Mouse (Mus musculus) gastrocnemius, adult 2 months (tissue): ENCODE data around the gene Olfr1396. TPM values are rescaled to one million over a fixed set of nuclear protein-coding genes. Genes with fewer than 3 reads are reported as not detected.

Experiments used
- DNase-seq: peaks from one replicate; pipeline ENCODE4 v3.0.0; 2022
- H3K27ac ChIP-seq: fragments of 200-600 bp; 2 replicates; pipeline ENCODE4 v1.8.1; 2022; ENCODE audit warnings: mild to moderate bottlenecking
- H3K4me3 ChIP-seq: fragments of 200-600 bp; 2 replicates; pipeline ENCODE4 v1.8.1; 2022; ENCODE audit warnings: mild to moderate bottlenecking, moderate library complexity
- CTCF ChIP-seq: fragments of 200-600 bp; IDR thresholded peaks from 2 replicates; pipeline ENCODE4 v1.8.1; 2022; ENCODE audit warnings: antibody characterized with exemption, mild to moderate bottlenecking, moderate library complexity
- intact Hi-C: fragments of 180-260 bp; cut with DNase I; formaldehyde crosslinking; loops from one replicate; pipeline ENCODE4 v1.15.1; 2025
- total RNA-seq, 2 experiments: library from RNA; stranded (reverse); gene quantifications; 2 replicates each; pipeline ENCODE4 v1.2.3; 2021

The Olfr1396 gene
- total RNA-seq, 2 experiments from 2014 or later: not detected

DNA sequence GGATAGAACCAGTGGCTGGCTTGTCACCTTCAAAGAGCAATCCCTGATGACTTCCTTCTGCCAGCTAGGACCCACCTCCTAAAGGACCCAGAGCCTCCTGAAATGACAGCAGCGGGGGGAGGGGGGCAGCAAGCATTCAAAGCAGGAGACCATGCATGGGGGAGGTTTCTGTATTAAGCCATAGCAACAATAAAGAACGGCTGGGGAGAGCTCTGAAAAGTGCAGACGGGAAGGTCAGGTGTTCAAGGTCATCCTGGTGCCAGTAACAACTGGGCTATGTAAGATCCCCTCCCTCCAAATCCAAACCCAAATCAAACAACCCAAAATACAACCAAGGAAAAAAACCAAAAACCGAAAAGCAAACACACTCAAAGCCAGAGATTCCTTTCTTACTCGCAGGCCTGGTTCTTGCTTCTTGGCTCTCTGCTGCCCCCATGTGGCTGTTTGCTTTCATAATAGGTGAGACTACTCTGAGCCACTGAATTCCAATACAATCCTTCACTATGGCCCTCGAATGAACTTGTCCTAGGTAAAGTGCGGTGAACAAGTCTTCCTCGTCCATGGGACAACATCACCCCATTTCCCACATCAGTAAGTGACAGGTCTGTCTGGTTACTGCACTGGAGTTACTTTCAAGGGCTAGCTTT is 11.5 kb downstream of the Olfr1396 start:
- DNase-seq: peak; percentile 88
- no peak overlapping the region for H3K27ac ChIP-seq
- peak; percentile 88 for TF ChIP-seq CTCF
- intact Hi-C loops: loop anchor here (1.0 kb wide), 1 partner anchor 229 kb away; no protein-coding TSS in a partner anchor
- no peak overlapping the region for H3K4me3 ChIP-seq

DNA sequence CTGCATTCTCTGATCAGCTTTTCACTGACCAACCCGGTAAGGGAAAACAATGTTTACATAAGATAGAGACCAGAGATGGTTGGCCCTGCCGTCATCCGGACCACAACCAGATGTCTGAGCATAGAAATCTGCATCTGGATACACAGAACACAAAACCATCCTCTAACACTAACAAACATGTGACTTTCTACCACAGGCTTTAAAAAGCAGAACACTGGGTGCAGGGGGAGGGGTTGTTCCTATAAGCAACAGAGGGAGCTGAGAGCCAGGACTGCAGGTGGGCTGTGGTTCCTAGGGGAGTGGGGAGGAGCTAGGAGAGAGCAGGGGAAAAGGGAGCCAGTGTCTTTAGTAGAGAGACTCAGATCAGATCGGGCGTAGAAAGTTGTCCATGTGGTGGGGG is 13.2 kb downstream of the Olfr1396 start:
- intact Hi-C loops: no loop called here
- no peak for DNase-seq
- H3K4me3 ChIP-seq: no peak overlapping the region
- TF ChIP-seq CTCF: no peak
- no peak overlapping the region for H3K27ac ChIP-seq

DNA sequence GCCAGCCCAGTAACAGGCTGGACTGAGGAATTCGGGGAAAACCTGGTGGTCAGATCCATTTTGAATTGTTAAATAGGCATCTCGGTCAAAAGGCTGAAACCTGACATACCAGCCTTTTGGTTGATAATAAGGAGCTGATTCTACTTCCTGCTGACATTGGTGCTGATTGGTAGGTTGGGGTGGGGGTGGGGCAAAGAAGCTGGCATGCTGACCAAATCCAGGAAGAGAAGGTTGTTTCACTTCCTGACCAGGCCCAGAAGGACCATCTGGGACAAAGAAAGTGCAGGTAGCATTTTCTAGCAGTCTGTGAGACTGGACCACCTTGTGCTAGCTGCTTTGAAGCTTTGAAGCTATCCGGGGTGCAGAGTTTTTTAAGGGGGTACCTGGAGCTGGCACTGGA is 14.3 kb downstream of the Olfr1396 start:
- intact Hi-C loops: no loop called here
- TF ChIP-seq CTCF: no peak
- Histone ChIP-seq H3K27ac (no peak overlapping the region), H3K4me3 (no peak overlapping the region)
- no peak for DNase-seq

DNA sequence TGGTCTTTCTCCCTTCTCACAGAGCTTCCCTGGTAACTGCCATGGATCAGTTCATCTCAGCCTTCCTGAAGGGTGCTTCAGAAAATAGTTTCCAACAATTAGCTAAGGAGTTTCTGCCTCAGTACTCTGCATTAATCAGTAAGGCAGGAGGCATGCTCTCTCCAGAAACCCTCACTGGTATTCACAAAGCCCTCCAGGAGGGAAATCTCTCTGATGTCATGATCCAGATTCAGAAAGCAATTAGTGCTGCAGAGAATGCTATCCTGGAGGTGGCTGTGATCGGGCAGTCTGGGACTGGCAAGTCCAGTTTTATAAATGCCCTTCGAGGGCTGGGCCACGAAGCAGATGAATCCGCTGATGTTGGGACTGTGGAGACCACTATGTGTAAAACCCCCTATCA is 19.3 kb downstream of the Olfr1396 start:
- no peak overlapping the region for H3K4me3 ChIP-seq
- DNase-seq: no peak
- intact Hi-C loops: no loop called here
- no peak overlapping the region for H3K27ac ChIP-seq
- no peak for TF ChIP-seq CTCF

DNA sequence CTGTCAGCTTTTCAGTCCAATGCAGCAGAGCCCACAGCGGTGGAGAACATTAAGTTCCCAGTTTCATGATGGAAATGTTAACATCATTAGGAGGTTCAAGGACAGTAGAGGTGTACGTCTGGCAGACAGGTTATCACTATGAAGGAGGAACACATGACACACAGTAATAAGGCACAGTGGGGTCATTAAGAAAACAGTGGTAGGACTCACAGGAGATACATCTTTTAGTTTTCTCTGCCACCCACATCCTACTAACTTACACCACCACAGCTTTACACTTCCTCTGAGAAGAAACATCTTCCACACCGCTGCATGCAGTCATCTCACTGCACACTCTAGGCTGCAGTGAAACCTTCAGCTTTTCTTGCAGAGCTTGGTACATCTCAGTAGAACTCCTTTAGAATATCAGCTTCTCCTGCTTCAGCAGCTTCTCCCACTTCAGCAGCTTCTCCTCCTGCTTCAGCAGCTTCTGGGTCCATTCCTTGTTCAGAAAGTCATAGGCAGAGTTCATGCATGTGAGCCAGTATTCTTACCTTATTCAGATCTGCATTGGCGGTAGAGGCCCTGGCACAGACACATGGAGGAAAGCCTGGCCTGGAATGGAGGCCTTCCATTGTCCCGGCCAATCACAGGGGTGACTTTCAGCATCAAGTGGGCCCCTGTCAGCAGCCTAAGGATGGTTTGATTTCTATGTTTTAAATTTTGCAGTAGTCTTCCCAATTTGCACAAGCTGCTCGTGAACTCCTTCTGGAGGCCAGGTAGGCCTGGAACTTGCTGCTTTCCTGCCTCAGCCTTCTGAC is 20.6 kb downstream of the Olfr1396 start:
- no peak for DNase-seq
- intact Hi-C loops: no loop called here
- Histone ChIP-seq H3K27ac (no peak overlapping the region), H3K4me3 (no peak overlapping the region)
- TF ChIP-seq CTCF: no peak

DNA sequence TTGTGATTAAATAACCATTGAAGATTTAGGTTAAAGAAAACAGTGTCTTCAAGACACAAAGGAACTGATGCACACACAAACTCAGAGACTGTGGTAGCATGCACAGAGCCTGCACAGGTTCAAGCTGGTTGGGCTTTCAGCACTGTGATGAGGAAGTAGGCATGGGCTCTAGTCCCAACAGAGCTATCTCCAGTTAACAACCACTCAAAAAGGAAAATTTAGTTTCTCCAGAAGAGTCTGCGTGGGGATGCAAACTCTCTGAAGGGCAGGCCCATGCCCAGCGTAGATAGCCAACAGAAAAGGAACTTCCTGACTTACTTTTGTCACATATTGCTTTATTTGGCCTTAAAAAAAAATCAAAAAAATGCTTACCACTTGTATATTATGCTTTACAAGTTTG is 21.9 kb downstream of the Olfr1396 start:
- intact Hi-C loops: no loop called here
- Histone ChIP-seq H3K27ac (no peak overlapping the region), H3K4me3 (no peak overlapping the region)
- DNase-seq: no peak
- TF ChIP-seq CTCF: no peak

DNA sequence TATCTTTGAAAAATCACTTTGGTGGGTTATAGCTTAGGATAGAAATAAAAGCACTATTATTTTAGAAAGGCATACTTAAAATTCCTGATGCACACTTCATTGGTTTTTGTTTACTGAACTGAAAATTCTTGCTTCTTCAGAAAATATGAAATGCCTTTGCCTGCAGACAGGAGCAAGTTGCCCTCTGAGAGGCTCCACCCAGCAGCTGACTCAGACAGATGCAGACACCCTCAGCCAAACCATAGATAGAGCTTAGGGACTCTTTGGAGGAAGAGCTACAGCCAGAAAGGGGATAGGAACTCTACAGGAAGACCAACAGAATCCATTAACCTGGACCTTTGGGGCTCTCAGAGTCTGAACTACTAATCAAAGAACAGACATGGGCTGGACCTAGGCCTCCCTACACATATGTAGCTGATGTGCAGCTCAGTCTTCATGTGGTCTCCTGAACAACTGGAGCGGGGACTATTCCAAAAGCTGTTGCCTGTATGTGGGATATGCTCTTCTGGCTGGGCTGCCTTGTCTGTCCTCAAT is 22.6 kb downstream of the Olfr1396 start:
- no peak overlapping the region for H3K27ac ChIP-seq
- DNase-seq: no peak
- TF ChIP-seq CTCF: no peak
- intact Hi-C loops: no loop called here
- no peak overlapping the region for H3K4me3 ChIP-seq

DNA sequence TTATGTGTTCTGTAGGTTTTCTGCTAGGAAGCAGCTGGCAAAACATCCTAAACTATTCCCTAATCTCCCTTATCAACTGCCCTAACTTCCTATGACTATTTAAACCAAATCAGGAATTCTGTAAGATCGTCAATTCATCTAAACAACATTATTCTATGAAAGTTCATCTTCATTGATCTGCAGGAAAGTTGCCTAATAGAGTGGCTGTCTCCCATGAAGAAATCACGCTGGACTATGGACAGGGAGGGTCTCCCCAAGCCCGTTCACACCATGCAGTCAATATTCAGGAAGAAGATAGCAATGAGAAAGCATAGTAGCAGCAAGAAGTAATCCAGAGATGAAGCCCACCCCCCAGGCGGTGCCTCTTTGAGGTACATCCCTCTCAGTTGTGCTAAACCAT is 23.5 kb downstream of the Olfr1396 start:
- Histone ChIP-seq H3K4me3 (no peak overlapping the region), H3K27ac (no peak overlapping the region)
- intact Hi-C loops: no loop called here
- TF ChIP-seq CTCF: no peak
- DNase-seq: no peak

DNA sequence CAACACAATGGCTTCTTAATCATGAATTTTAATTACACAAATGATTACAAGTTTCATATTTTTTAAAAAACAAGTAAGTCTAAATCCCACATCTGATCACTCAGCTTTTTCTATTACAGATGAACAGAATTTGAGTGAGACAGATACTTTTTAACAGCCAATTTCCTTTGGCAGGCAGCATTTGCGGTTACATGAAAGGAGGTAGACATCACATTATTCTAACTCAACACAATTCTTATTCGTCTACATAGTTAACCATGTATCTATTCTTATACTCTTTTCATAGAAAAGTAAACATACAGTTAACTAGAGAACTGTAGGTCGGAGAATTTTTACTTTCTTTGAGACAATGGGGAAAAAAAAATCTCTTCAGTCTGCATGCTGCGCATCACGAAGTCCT is 24.1 kb downstream of the Olfr1396 start:
- Histone ChIP-seq H3K4me3 (no peak overlapping the region), H3K27ac (no peak overlapping the region)
- DNase-seq: no peak
- TF ChIP-seq CTCF: no peak
- intact Hi-C loops: no loop called here

DNA sequence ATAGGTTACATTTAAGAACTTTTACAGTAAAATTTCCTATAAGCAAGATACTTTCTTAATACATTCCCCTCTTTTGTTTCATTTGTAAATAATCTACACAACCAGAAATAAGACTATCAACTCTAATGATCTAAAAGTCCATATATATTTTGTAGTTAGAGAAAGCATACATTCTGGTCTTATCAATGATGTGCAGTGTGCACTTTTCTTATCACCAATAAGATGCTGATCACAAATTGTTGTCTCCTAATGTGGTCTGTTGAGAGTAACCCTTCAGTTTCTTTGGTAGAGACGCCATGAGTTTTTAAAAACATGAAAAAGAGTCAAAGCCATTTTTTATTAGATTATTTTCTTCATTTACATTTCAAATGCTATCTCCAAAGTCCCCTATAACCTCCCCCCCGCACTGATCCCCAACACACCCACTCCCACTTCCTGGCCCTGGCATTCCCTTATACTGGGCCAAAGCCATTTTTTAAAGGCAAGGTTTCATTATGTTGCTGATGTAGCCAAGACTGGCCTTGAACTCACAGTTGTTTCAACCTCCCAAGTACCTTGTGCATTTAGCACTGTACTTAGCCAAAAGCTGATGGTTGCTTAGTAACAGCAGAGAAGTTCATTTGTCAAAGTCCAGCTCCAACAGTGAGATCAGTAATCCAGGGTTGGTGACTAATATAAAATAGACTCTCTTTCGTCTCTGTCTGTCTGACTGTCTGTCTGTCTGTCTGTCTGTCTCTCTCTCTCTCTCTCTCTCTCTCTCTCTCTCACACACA is 24.8 kb downstream of the Olfr1396 start:
- TF ChIP-seq CTCF: no peak
- intact Hi-C loops: loop anchor here (10.0 kb wide), 1 partner anchor 95 kb away; the partner anchor contains the start of genes Gm12185 and Tgtp1

DNA sequence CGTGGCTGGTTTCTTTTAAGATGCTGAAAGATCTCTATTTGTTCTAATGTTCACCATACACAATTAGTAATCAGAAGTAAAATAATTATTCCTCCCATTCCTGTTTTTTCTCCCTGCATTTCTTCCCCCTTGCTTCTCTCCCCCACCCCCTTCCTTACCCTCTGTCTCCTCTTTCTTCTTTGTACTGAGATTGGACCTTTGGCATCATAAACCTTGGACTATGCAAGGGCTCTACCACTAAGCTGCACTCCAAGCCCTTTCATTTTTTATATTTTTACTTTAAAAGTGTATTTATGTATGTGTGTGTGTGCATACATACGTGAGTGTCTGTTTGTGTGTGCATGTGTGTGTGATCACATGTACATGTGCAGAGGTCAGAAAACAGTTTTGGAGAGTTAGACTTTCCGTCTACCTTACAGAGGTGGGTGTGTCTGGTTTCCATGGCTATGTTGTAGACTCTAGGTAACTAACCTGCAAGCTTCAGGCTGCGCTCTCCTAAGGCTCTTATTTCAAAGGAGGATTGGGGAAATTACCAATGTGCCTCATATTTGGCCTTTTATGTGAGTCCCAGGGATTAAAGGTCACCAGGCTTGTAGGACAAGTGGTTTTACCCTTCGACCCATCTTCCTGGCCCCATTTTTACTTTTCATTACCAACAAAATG is 25.6 kb downstream of the Olfr1396 start:
- intact Hi-C loops: loop anchor here (10.0 kb wide), 1 partner anchor 94 kb away; the partner anchor contains the start of genes Gm12185 and Tgtp1
- Histone ChIP-seq H3K27ac (no peak overlapping the region), H3K4me3 (peak overlapping the region; percentile 47; the same call in 1 of the 2 replicates)
- TF ChIP-seq CTCF: no peak
- DNase-seq: no peak

More for the DNA sequence above, 24.8 kb downstream of the Olfr1396 start:
- Histone ChIP-seq H3K4me3 (no peak overlapping the region), H3K27ac (no peak overlapping the region)
- DNase-seq: no peak
